Mouse (Mus musculus): ENCODE data around the gene Ssna1.

DNA sequence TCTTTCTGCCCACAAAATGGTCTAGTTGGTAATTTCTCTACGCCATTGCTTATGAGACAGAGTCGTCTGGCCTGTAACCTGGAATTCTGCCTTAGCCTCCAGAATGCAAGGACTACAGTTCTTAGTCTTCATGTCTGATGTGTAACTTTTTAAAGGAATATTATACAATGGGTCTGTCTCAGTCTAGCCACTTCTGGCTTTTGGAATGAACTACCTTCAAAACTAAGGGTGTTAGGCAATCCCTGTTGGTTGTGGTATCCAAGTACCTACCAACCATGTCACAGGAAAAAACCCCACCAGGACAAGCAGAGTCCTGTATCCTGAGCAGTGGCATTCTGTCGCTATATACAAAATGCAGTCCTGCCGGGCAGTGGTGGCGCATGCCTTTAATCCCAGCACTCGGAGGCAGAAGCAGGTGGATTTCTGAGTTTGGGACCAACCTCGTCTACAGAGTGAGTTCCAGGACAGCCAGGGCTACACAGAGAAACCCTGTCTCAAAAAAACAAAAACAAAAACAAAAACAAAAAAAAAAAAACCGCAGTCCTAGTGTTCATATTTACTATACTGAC, 46.3 kb downstream of the Ssna1 start:
- no peak for TF ChIP-seq CTCF (IDR thresholded peaks at IDR 0.05; ENCODE audit: low read depth)
- no peak for TF ChIP-seq EP300 (IDR thresholded peaks at IDR 0.05; ENCODE audit: low read depth)

Data from liver, embryonic 14.5 days (tissue).